ENCODE assay signal across 15 mouse cellular contexts in genomic region chr9:34912273-34912972, GRCm38 (mm10).
DNase-seq lines count a peak whose midpoint lies in the region; ATAC-seq lines count a peak whose summit lies in the region.
"Had no signal": no experiment of that assay in that cellular context is flagged by ENCODE, and none has a peak within 500 bp of the region (broad histone marks: within the 10 kb centered on the region; RNA-seq: fewer than 3 reads in every experiment).

No protein-coding gene starts in this region.

- peak overlapping the region; percentile 60 for H3K27ac ChIP-seq in hindbrain, embryonic 13.5 days
- no peak overlapping the region for H3K27ac ChIP-seq in hindbrain, embryonic 10.5 days
- no peak overlapping the region for H3K27ac ChIP-seq in midbrain, embryonic 15.5 days
- H3K27ac ChIP-seq in midbrain, embryonic 10.5 days (replicated peaks), result no peak overlapping the region
- H3K27ac ChIP-seq in hindbrain, embryonic 14.5 days, result peak overlapping the region; percentile 36; the same call in 1 of the 2 replicates
- no peak overlapping the region; the same call in 1 of the 2 replicates for H3K27ac ChIP-seq in neural tube, embryonic 14.5 days (ENCODE audit: low read depth, low read length)
- H3K27ac ChIP-seq: embryonic facial prominence, embryonic 13.5 days; heart, embryonic 10.5 days; limb, embryonic 13.5 days; liver, embryonic 13.5 days had no signal

- no peak overlapping the region for H3K4me2 ChIP-seq in hindbrain, embryonic 13.5 days
- no peak overlapping the region for H3K4me2 ChIP-seq in midbrain, embryonic 15.5 days
- H3K4me2 ChIP-seq in hindbrain, embryonic 14.5 days (replicated peaks), result no peak overlapping the region
- H3K4me2 ChIP-seq in neural tube, embryonic 14.5 days (ENCODE audit: low read depth, low read length), result no peak overlapping the region
- H3K4me2 ChIP-seq: embryonic facial prominence, embryonic 13.5 days; limb, embryonic 13.5 days; liver, embryonic 13.5 days; lung, embryonic 14.5 days had no signal

- peak; percentile 50 for ATAC-seq in hindbrain, embryonic 13.5 days (ENCODE audit: low FRiP score)
- peak; percentile 50 for ATAC-seq in midbrain, embryonic 15.5 days (replicated peaks)
- ATAC-seq in hindbrain, embryonic 14.5 days (ENCODE audit: low FRiP score), result peak; percentile 25; the same call in 1 of the 2 replicates
- ATAC-seq in neural tube, embryonic 14.5 days (ENCODE audit: low read depth), result peak; percentile 52
- ATAC-seq: inflammation-experienced regulatory T-cells, adult 6 months had no signal

- intact Hi-C loops in heart, postnatal 36 days (cut with DNase I), result no loop called here

- no peak for DNase-seq in hindbrain, embryonic 10.5 days (ENCODE audit: low spot score)
- no peak for DNase-seq in midbrain, embryonic 10.5 days (ENCODE audit: low spot score)
- DNase-seq in hindbrain, embryonic 14.5 days (ENCODE audit: low spot score), result no peak
- no peak for DNase-seq in heart, postnatal 36 days
- DNase-seq: cerebellum, adult 9-10 months; gastrocnemius, postnatal 36 days had no signal

- no peak overlapping the region for H3K9ac ChIP-seq in hindbrain, embryonic 13.5 days
- H3K9ac ChIP-seq in midbrain, embryonic 15.5 days, result no peak overlapping the region
- H3K9ac ChIP-seq in hindbrain, embryonic 14.5 days, result no peak overlapping the region
- H3K9ac ChIP-seq in neural tube, embryonic 14.5 days (replicated peaks; ENCODE audit: low read depth, low read length), result no peak overlapping the region
- H3K9ac ChIP-seq: embryonic facial prominence, embryonic 13.5 days; limb, embryonic 13.5 days; liver, embryonic 13.5 days; lung, embryonic 14.5 days had no signal

- H3K9me3 ChIP-seq in hindbrain, embryonic 13.5 days, result no peaks in the 10 kb centered on the region
- H3K9me3 ChIP-seq in hindbrain, embryonic 10.5 days, result no peaks in the 10 kb centered on the region
- H3K9me3 ChIP-seq in midbrain, embryonic 15.5 days, result no peaks in the 10 kb centered on the region
- no peaks in the 10 kb centered on the region for H3K9me3 ChIP-seq in midbrain, embryonic 10.5 days (replicated peaks)
- H3K9me3 ChIP-seq in hindbrain, embryonic 14.5 days (ENCODE audit: control insufficient read depth, low read length), result no peaks in the 10 kb centered on the region
- H3K9me3 ChIP-seq in neural tube, embryonic 14.5 days (ENCODE audit: control insufficient read depth, low read length), result no peaks in the 10 kb centered on the region
- H3K9me3 ChIP-seq: embryonic facial prominence, embryonic 13.5 days; heart, embryonic 10.5 days; limb, embryonic 13.5 days; liver, embryonic 13.5 days had no signal

- H3K4me3 ChIP-seq in hindbrain, embryonic 13.5 days, result no peak overlapping the region
- no peak overlapping the region for H3K4me3 ChIP-seq in hindbrain, embryonic 10.5 days
- H3K4me3 ChIP-seq in midbrain, embryonic 15.5 days, result no peak overlapping the region
- no peak overlapping the region for H3K4me3 ChIP-seq in midbrain, embryonic 10.5 days
- H3K4me3 ChIP-seq in hindbrain, embryonic 14.5 days (replicated peaks; ENCODE audit: low read length), result no peak overlapping the region
- no peak overlapping the region for H3K4me3 ChIP-seq in neural tube, embryonic 14.5 days (ENCODE audit: low read depth, low read length)
- H3K4me3 ChIP-seq: embryonic facial prominence, embryonic 13.5 days; heart, embryonic 10.5 days; limb, embryonic 13.5 days; liver, embryonic 13.5 days had no signal

- H3K4me1 ChIP-seq in hindbrain, embryonic 13.5 days (replicated peaks), result peaks cover 14% of the 10 kb centered on the region
- H3K4me1 ChIP-seq in hindbrain, embryonic 10.5 days (replicated peaks), result peaks cover 7% of the 10 kb centered on the region; the same call in 1 of the 2 replicates
- H3K4me1 ChIP-seq in midbrain, embryonic 15.5 days, result no peaks in the 10 kb centered on the region
- no peaks in the 10 kb centered on the region for H3K4me1 ChIP-seq in midbrain, embryonic 10.5 days
- H3K4me1 ChIP-seq in hindbrain, embryonic 14.5 days (replicated peaks; ENCODE audit: control insufficient read depth, insufficient read depth, low read length), result no peaks in the 10 kb centered on the region
- H3K4me1 ChIP-seq in neural tube, embryonic 14.5 days (ENCODE audit: control insufficient read depth, insufficient read depth, low read length), result no peaks in the 10 kb centered on the region
- H3K4me1 ChIP-seq: embryonic facial prominence, embryonic 13.5 days; heart, embryonic 10.5 days; limb, embryonic 13.5 days; liver, embryonic 13.5 days had no signal

- no peaks in the 10 kb centered on the region for H3K27me3 ChIP-seq in hindbrain, embryonic 13.5 days
- H3K27me3 ChIP-seq in hindbrain, embryonic 10.5 days (ENCODE audit: insufficient read depth, poor library complexity, severe bottlenecking), result no peaks in the 10 kb centered on the region
- no peaks in the 10 kb centered on the region for H3K27me3 ChIP-seq in midbrain, embryonic 15.5 days (replicated peaks)
- H3K27me3 ChIP-seq in midbrain, embryonic 10.5 days (ENCODE audit: low read depth, poor library complexity, severe bottlenecking), result no peaks in the 10 kb centered on the region
- no peaks in the 10 kb centered on the region for H3K27me3 ChIP-seq in hindbrain, embryonic 14.5 days (ENCODE audit: control insufficient read depth, insufficient read depth, low read length)
- no peaks in the 10 kb centered on the region for H3K27me3 ChIP-seq in neural tube, embryonic 14.5 days (ENCODE audit: control insufficient read depth, insufficient read depth, low read length)
- H3K27me3 ChIP-seq: embryonic facial prominence, embryonic 13.5 days; liver, embryonic 13.5 days had no signal

- no peaks in the 10 kb centered on the region for H3K36me3 ChIP-seq in hindbrain, embryonic 13.5 days
- H3K36me3 ChIP-seq in hindbrain, embryonic 10.5 days, result no peaks in the 10 kb centered on the region
- no peaks in the 10 kb centered on the region for H3K36me3 ChIP-seq in midbrain, embryonic 15.5 days (replicated peaks)
- H3K36me3 ChIP-seq in midbrain, embryonic 10.5 days, result no peaks in the 10 kb centered on the region
- no peaks in the 10 kb centered on the region for H3K36me3 ChIP-seq in hindbrain, embryonic 14.5 days (replicated peaks; ENCODE audit: control insufficient read depth, insufficient read depth)
- no peaks in the 10 kb centered on the region for H3K36me3 ChIP-seq in neural tube, embryonic 14.5 days (ENCODE audit: control insufficient read depth, insufficient read depth, low read length)
- H3K36me3 ChIP-seq: embryonic facial prominence, embryonic 13.5 days; heart, embryonic 10.5 days; limb, embryonic 13.5 days; liver, embryonic 13.5 days had no signal

- 70% methylated on average over 2 of the region's 2 CpGs for WGBS in hindbrain, embryonic 13.5 days
- 87% methylated on average over 2 of the region's 2 CpGs for WGBS in hindbrain, embryonic 10.5 days
- 71% methylated on average over 2 of the region's 2 CpGs for WGBS in midbrain, embryonic 15.5 days
- WGBS in midbrain, embryonic 10.5 days, result 83% methylated on average over 2 of the region's 2 CpGs
- 71% methylated on average over 2 of the region's 2 CpGs for WGBS in hindbrain, embryonic 14.5 days
- 60% methylated on average over 2 of the region's 2 CpGs for WGBS in neural tube, embryonic 14.5 days

Comparison
In these comparisons a context has a peak if more than half of its experiments do, and no peak if none do; other contexts are left out.
1. H3K27ac ChIP-seq: peak in hindbrain, embryonic 13.5 days (single experiment) and hindbrain, embryonic 14.5 days (single experiment); none in hindbrain, embryonic 10.5 days (single experiment), midbrain, embryonic 15.5 days (single experiment), midbrain, embryonic 10.5 days (single experiment) and neural tube, embryonic 14.5 days (single experiment).
2. Peak in every context shown above with its lines, with median percentiles within 50 percentile points of each other: ATAC-seq.